Mouse (Mus musculus) right cerebral cortex, adult 18-20 months (tissue): ENCODE results near the gene Foxj1.

Experiments
- DNase-seq: peaks from one replicate; pipeline ENCODE4 v3.0.0; 2022; ENCODE audit warnings: mixed read lengths

The Foxj1 gene

GRCm38 (mm10) chr11:116298221-116298620 lies 37.0 kb downstream of the Foxj1 start:
- DNase-seq = no peak

GRCm38 (mm10) chr11:116297017-116297416 lies 38.2 kb downstream of the Foxj1 start:
- no peak for DNase-seq

- no peak for DNase-seq
These were observed 38.9 kb downstream of the Foxj1 start for GRCm38 (mm10) chr11:116296191-116296734.

- peak; percentile 33 for DNase-seq
These were observed 40.9 kb downstream of the Foxj1 start for GRCm38 (mm10) chr11:116294319-116294718.

- DNase-seq = no peak
These were observed 41.6 kb downstream of the Foxj1 start for GRCm38 (mm10) chr11:116293538-116294137.

GRCm38 (mm10) chr11:116292401-116292800 lies 42.8 kb downstream of the Foxj1 start:
- DNase-seq = no peak

GRCm38 (mm10) chr11:116290556-116290955 lies 44.6 kb downstream of the Foxj1 start:
- no peak for DNase-seq

GRCm38 (mm10) chr11:116287351-116287750 lies 47.8 kb downstream of the Foxj1 start:
- no peak for DNase-seq

- no peak for DNase-seq
These were observed 49.4 kb downstream of the Foxj1 start for GRCm38 (mm10) chr11:116285770-116286191.

GRCm38 (mm10) chr11:116283982-116284381 lies 51.2 kb downstream of the Foxj1 start:
- no peak for DNase-seq

- DNase-seq = no peak
These were observed 52.2 kb downstream of the Foxj1 start for GRCm38 (mm10) chr11:116282912-116283521.

GRCm38 (mm10) chr11:116282089-116282488 lies 53.1 kb downstream of the Foxj1 start:
- no peak for DNase-seq

- no peak for DNase-seq
These were observed 53.5 kb downstream of the Foxj1 start for GRCm38 (mm10) chr11:116281671-116282070.

GRCm38 (mm10) chr11:116280751-116281663 lies 54.2 kb downstream of the Foxj1 start, which contains the start of gene Galr2:
Galr2 (plus strand) TSS chr11:116280939.
- DNase-seq = no peak
